Mouse (Mus musculus): ENCODE data around the gene Nyap2.
"Not testable (repeated sequence)": the region's sequence is repeated elsewhere in the genome, so short reads cannot be mapped to it uniquely, and the experiment has no call there.

The Nyap2 gene

GRCm38 (mm10) chr1:81179725-81180124 is 103.0 kb downstream of the Nyap2 start:
- no peak for DNase-seq (ENCODE audit: low read depth, low spot score)

DNA sequence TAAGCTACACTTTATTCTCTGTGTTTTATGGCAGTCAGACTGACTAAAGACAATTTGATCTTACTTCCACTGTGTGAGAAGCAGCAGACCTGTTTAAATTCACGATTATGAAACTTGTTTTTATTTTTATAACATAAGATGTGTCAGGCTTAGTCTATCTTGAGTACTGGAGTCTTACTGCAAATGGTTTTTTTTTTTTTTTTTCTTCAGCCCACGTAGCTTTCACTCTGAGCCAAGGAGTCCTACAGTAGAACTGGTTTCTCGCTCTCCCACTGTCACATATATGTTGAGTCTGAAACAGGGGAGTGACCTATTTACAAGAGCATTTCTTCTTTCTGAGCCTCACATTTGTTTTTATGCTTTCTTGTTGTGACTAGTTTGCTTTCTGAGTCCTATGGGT is 103.9 kb downstream of the Nyap2 start:
- no peak for DNase-seq (ENCODE audit: low read depth, low spot score)

- no peak for DNase-seq (ENCODE audit: low read depth, low spot score)
Observed at GRCm38 (mm10) chr1:81209536-81209935, 132.8 kb downstream of the Nyap2 start.

DNA sequence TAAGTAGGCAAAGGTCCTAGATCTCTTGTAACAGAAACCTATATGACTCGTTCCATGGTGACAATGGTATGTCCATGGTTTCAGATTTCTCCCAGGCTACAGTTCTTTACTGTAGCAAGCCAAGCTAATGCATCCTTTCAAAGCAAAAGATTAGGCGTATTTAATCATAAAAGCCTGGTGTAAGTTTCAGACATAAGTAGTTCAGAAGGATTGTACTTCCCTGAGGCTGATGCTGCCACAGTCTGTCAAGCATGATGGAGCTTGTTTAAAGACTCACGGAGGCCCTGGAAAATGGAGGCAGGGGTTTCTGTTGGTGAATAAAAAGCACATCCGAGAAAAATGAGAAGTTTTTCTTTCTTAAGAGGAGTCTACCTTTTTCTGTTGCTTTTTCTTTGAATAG is 134.7 kb downstream of the Nyap2 start:
- no peak for DNase-seq (ENCODE audit: low read depth, low spot score)

DNA sequence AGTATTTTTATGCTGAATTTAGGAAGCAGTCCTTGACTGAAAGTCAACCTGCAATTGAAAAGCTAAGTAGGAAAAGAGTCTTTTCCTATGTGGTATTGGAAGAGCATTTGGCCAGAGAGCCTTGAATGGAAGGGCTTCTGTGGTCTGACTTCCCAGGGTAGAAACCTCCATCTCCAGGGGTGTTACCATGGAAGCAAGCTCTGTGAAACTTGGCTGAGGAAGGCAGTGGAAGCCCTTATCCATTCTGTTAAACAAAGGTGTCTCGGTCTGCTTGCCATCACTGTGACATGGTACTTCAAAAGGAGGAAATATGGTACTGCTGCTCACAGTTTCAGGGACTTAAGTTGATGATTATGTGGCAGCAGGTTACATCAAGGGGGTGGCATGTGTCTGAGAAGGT is 143.0 kb downstream of the Nyap2 start:
- no peak for DNase-seq (ENCODE audit: low read depth, low spot score)

GRCm38 (mm10) chr1:81231759-81232406 is 155.1 kb downstream of the Nyap2 start:
- DNase-seq (ENCODE audit: low read depth, low spot score), result no peak

DNA sequence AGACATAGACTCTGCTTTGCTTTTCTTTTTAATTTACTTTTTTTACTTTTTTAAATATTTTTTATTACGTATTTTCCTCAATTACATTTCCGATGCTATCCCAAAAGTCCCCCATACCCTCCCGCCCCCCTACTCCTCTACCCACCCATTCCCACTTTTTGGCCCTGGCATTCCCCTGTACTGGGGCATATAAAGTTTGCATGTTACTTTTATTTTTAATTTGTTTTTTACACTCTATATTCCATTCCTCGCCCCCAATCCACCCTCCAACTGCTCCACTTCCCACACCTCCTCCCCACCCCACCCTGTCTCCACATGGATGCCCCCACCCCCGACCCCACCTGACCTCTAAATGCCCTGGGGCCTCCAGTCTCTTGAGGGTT is 155.6 kb downstream of the Nyap2 start:
- DNase-seq (ENCODE audit: low read depth, low spot score), result not testable (repeated sequence)

GRCm38 (mm10) chr1:81248447-81249205 is 171.9 kb downstream of the Nyap2 start:
- DNase-seq (ENCODE audit: low read depth, low spot score), result no peak

DNA sequence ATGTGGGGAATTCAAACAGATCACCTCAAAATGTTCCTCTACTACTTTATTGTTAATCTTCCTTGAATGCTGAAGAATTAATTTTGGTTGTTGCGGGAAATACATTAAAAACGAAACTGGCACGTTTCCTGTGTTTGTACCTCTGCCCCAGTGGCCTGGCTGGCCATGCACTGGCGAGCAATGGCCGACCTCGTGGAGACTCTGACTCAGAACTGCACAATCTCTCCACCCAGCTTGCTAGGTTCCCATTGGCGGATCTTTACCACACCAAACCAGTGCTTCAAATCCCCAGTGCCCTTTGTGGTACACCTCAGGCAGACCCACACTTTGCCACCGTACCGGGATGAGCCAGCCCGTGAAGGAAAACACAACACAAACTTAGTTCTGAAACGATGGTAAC is 173.3 kb downstream of the Nyap2 start:
- DNase-seq (ENCODE audit: low read depth, low spot score), result no peak

DNA sequence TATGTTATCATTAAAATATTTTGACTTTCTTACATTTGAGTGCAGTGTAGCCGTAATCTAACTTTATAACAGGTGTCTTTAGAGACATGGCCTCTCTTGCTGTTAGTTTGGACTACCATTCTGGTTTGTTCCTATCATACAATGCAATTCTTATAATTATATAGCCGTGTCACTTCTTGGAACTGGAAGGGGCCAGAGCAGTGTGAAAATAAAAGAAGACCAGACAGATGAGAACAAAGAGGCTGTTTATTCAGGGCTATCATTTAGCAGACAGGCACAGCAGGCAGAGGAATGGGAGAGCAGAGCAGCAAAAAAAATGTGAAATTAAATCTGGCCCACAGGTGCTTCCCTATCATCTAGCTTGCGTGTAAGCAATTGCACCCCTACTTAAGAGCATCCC is 189.7 kb downstream of the Nyap2 start:
- no peak for DNase-seq (ENCODE audit: low read depth, low spot score)

DNA sequence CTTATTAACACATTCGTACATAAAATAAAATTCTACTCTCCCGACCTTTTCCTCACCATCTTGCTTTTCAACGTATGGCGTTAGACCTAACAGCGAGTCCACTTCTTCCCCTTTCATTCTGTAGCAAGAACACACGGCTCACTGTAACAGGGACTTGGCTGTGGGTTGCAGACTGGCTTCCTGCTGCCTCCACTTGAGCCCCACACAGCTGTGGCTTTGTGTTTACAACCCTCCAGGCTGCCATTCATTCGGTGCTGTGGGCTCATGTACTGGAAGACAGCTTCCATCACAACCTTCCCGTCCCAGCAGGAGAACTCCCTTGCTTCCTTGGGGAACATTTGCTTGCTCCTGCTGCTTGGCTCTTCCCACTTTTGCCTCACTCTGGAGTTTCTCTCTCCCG is 204.2 kb downstream of the Nyap2 start:
- no peak for DNase-seq (ENCODE audit: low read depth, low spot score)

DNA sequence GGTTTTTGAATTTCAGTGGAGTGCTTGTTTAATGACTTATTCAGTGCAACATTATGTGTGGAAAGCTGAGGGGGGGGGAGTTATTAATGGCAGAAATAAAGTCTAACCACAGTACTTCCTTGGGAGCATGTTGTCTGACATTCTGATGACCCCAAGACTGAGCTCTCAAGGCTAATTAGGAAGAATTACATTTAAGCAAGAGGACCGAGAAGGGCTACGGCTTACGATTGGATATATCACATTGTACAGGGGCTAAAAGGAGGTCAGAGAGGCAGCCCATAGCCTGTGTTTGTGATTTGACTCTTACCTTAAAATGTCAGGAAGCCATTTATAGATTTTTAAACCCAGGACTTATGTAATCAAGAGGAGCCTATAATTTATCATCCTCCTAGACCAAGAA is 208.9 kb downstream of the Nyap2 start:
- no peak for DNase-seq (ENCODE audit: low read depth, low spot score)

DNA sequence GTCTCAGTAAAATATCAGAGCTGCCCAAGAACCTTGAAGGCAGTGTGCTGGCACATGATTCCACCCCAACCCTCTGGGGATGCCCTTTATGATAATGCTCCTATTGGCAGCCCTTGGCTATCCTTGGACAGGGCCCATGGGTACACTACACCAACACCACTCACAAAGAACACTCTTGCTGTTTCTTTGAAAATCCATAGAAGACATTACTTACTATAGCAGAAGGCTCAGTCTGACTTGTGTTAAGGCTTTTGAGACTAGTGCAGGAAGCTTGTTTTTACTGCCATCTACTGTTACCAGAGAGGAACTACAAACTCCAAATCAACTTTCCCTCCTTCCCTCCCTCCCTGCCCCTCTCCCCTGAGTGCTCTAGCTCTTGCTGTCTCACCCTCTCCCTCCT is 210.3 kb downstream of the Nyap2 start:
- DNase-seq (ENCODE audit: low read depth, low spot score), result peak; percentile 42

DNA sequence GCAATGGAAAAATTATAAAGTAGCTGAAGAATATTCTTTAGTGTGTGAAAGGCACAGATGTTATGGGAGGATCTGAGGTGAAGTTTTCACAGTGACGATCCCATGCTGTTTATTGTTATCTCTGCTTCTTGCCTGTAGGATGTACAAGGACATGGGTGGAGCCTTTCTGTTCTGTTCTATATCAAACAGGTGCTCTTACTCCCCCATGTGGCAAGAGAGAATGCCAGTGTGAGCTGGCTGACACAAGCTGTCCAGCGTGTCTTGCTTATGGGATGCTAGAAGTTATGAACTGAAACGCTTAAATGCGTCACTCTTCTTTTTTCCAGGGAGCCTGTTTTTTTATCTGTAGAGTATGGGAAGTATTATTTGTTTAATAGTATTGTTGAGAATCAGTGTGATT is 224.0 kb downstream of the Nyap2 start:
- DNase-seq (ENCODE audit: low read depth, low spot score), result no peak

GRCm38 (mm10) chr1:81301661-81302060 is 224.9 kb downstream of the Nyap2 start:
- peak; percentile 45 for DNase-seq (ENCODE audit: low read depth, low spot score)

- no peak for DNase-seq (ENCODE audit: low read depth, low spot score)
Observed at GRCm38 (mm10) chr1:81303389-81303788, 226.6 kb downstream of the Nyap2 start.

DNA sequence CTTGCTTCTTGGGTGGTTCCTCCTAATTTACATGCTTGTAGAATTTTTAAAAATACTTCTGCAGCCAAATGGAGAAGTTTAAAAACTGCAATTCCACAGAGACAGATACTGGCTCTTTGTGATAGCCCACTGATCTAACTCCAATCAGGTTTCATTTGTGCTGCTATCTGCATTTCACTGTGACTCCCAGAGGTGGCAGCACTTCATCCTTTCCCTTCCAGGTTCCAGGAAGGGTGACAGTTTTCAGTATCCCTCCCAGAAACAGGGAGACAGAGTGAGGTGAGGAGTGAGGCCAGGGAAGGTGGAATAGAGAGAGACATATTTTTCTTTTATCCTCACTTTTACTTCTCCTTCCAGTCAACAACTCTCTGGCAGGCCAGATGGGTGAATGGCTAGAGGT is 230.7 kb downstream of the Nyap2 start:
- no peak for DNase-seq (ENCODE audit: low read depth, low spot score)

- no peak for DNase-seq (ENCODE audit: low read depth, low spot score)
Observed at GRCm38 (mm10) chr1:81307934-81308333, 231.2 kb downstream of the Nyap2 start.

- peak; percentile 66 for DNase-seq (ENCODE audit: low read depth, low spot score)
Observed at GRCm38 (mm10) chr1:81310087-81310626, 233.4 kb downstream of the Nyap2 start.

- DNase-seq (ENCODE audit: low read depth, low spot score), result peak; percentile 60
Observed at GRCm38 (mm10) chr1:81316403-81316994, 239.7 kb downstream of the Nyap2 start.

DNA sequence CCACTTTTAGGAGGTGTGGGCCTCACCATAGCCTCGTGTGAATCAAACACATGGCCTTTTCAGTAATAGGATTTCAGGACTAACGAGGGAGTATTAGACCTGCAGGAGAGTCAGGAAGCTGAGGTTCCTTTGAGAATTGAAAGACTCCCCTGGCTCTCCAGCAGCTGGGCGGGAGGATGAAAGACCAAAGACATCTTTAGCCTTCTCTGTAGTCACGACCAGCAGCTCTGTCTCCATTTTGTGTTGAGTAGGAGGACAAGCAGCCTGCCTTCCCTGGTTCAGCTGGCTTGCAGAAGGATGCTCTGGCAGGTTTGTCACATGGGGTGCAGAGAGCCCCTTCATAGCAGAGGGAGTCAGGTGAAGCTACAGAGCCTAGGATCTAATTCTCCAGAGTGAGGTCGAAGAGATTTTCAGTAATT is 240.3 kb downstream of the Nyap2 start:
- DNase-seq (ENCODE audit: low read depth, low spot score), result no peak

- DNase-seq (ENCODE audit: low read depth, low spot score), result no peak
Observed at GRCm38 (mm10) chr1:81387722-81388121, 311.0 kb downstream of the Nyap2 start.
